Mouse (Mus musculus) limb, embryonic 14.5 days (tissue): ENCODE data around the gene Itih3. TPM values are rescaled to one million over a fixed set of nuclear protein-coding genes. Genes with fewer than 3 reads are reported as not detected.

ENCODE experiments used
- ATAC-seq: fragments of 200-750 bp; cut with Nextera tagmentation; 2 replicates; pipeline ENCODE4 v1.8.0; 2017; ENCODE audit warnings: low read depth, moderate number of reproducible peaks, moderate TSS enrichment; ENCODE audit not compliant: low FRiP score
- DNase-seq: peaks from one replicate; pipeline ENCODE4 v3.0.0-alpha.2; 2015; ENCODE audit warnings: low spot score
- H3K27ac ChIP-seq: fragments of 300-500 bp; sonication (generic); replicated peaks from 2 replicates; pipeline ENCODE4 v1.5.1; 2014; ENCODE audit warnings: low read depth, mild to moderate bottlenecking, low read length, moderate library complexity, mixed read lengths
- H3K27me3 ChIP-seq: fragments of 300-500 bp; sonication (generic); 2 replicates; pipeline ENCODE4 v1.6.1; 2014; ENCODE audit warnings: low read length, mixed read lengths; ENCODE audit not compliant: control insufficient read depth, insufficient read depth
- H3K36me3 ChIP-seq: fragments of 300-500 bp; sonication (generic); 2 replicates; pipeline ENCODE4 v1.6.1; 2014; ENCODE audit warnings: mild to moderate bottlenecking, low read length, moderate library complexity, mixed read lengths; ENCODE audit not compliant: control insufficient read depth, insufficient read depth
- H3K4me1 ChIP-seq: fragments of 300-500 bp; sonication (generic); 2 replicates; pipeline ENCODE4 v1.6.1; 2014; ENCODE audit warnings: antibody characterized with exemption, low read length, mixed read lengths; ENCODE audit not compliant: control insufficient read depth, insufficient read depth
- H3K4me2 ChIP-seq: fragments of 300-500 bp; sonication (generic); replicated peaks from 2 replicates; pipeline ENCODE4 v1.6.1; 2014; ENCODE audit warnings: low read depth, mild to moderate bottlenecking, low read length, moderate library complexity; ENCODE audit not compliant: severe bottlenecking
- H3K4me3 ChIP-seq: fragments of 300-500 bp; sonication (generic); replicated peaks from 2 replicates; pipeline ENCODE4 v1.5.1; 2014; ENCODE audit warnings: low read length
- H3K9ac ChIP-seq: fragments of 300-500 bp; sonication (generic); 2 replicates; pipeline ENCODE4 v1.6.1; 2014; ENCODE audit warnings: mild to moderate bottlenecking, low read depth, low read length, moderate library complexity; ENCODE audit not compliant: severe bottlenecking
- H3K9me3 ChIP-seq: fragments of 300-500 bp; sonication (generic); 2 replicates; pipeline ENCODE4 v1.6.1; 2016; ENCODE audit warnings: low read length; ENCODE audit not compliant: control insufficient read depth
- POLR2A ChIP-seq: fragments of 200-500 bp; IDR thresholded peaks from 2 replicates; pipeline ENCODE4 v1.8.0; 2012; ENCODE audit warnings: inconsistent platforms, mild to moderate bottlenecking, moderate library complexity, borderline replicate concordance; ENCODE audit not compliant: insufficient read depth, insufficient read length; ENCODE audit errors: extremely low read depth
- WGBS: fragments of 180-500 bp; shearing (Covaris S2); extraction: QIAGEN DNeasy Blood & Tissue Kit; methylation state at CpG from one replicate; pipeline ENCODE4 v1.1.7; 2014; 5-methylcytosine and 5-hydroxymethylcytosine counted together
- polyA plus RNA-seq, 2 experiments: library from polyadenylated mRNA; depleted of rRNA in 1 of 2; stranded (reverse) in 1 of 2; unstranded in 1 of 2; fragments of >200 nt; fragmentation: Nextera tagmentation in 1 of 2; extraction: Ambion mirVana in 1 of 2; gene quantifications; 2 replicates each; pipeline versions ENCODE4 v1.2.1 to v1.2.3; 2012 to 2014

The Itih3 gene
- polyA plus RNA-seq, 2 experiments, result 0.21 to 0.36 TPM

- Histone ChIP-seq H3K9me3 (no peaks in the 10 kb centered on the region), H3K9ac (no peak overlapping the region), H3K4me1 (peaks cover 4% of the 10 kb centered on the region; the same call in 1 of the 2 replicates), H3K27ac (no peak overlapping the region), H3K4me3 (no peak overlapping the region), H3K27me3 (no peaks in the 10 kb centered on the region), H3K36me3 (peaks cover 13% of the 10 kb centered on the region; the same call in 1 of the 2 replicates), H3K4me2 (no peak overlapping the region)
- TF ChIP-seq POLR2A, result no peak
- DNase-seq (peak; percentile 35), ATAC-seq (no peak)
- WGBS, result 79% methylated on average over 17 of the region's 17 CpGs
These were observed 42.5 kb downstream of the Itih3 start for GRCm38 (mm10) chr14:30880811-30881717.

GRCm38 (mm10) chr14:30880251-30880650, 43.3 kb downstream of the Itih3 start:
- Histone ChIP-seq H3K27me3 (no peaks in the 10 kb centered on the region), H3K4me3 (no peak overlapping the region), H3K4me2 (no peak overlapping the region), H3K27ac (no peak overlapping the region), H3K9me3 (no peaks in the 10 kb centered on the region), H3K36me3 (peaks cover 21% of the 10 kb centered on the region), H3K9ac (no peak overlapping the region), H3K4me1 (peaks cover 4% of the 10 kb centered on the region; the same call in 1 of the 2 replicates)
- DNase-seq (no peak), ATAC-seq (no peak)
- no peak for TF ChIP-seq POLR2A
- WGBS, result 75% methylated on average over 8 of the region's 8 CpGs

- 0 out of 2 replicates have a peak overlapping the region, but pooled peaks have one; percentile 6 for H3K27ac ChIP-seq
- H3K9me3 ChIP-seq, result no peaks in the 10 kb centered on the region
- H3K9ac ChIP-seq, result no peak overlapping the region
- peaks cover 24% of the 10 kb centered on the region for H3K36me3 ChIP-seq
- no peaks in the 10 kb centered on the region for H3K27me3 ChIP-seq
- ATAC-seq, result no peak
- H3K4me2 ChIP-seq, result no peak overlapping the region
- 58% methylated on average over 9 of the region's 9 CpGs for WGBS
- no peak overlapping the region for H3K4me3 ChIP-seq
- peak; percentile 5 for DNase-seq
- H3K4me1 ChIP-seq, result peaks cover 4% of the 10 kb centered on the region; the same call in 1 of the 2 replicates
- TF ChIP-seq POLR2A, result no peak
These were observed 43.8 kb downstream of the Itih3 start for GRCm38 (mm10) chr14:30879794-30880193.

GRCm38 (mm10) chr14:30878958-30879571, 44.5 kb downstream of the Itih3 start, which contains the start of gene Mustn1:
Gene Mustn1 (plus strand): TSS chr14:30879200.
- DNase-seq, result peak; percentile 29
- no peak for TF ChIP-seq POLR2A
- WGBS, result 73% methylated on average over 11 of the region's 11 CpGs
- H3K4me3 ChIP-seq, result no peak within 1 kb of the TSS
- peaks cover 31% of the 10 kb centered on the region for H3K36me3 ChIP-seq
- ATAC-seq, result peak; percentile 53
- H3K4me2 ChIP-seq, result no peak within 1 kb of the TSS
- H3K9ac ChIP-seq, result no peak within 1 kb of the TSS; the same call in 1 of the 2 replicates
- H3K9me3 ChIP-seq, result no peaks in the 10 kb centered on the region
- peaks cover 4% of the 10 kb centered on the region; the same call in 1 of the 2 replicates for H3K4me1 ChIP-seq
- no peaks in the 10 kb centered on the region for H3K27me3 ChIP-seq
- 0 out of 2 replicates have a peak within 1 kb of the TSS, but pooled peaks have one; percentile 6 for H3K27ac ChIP-seq

GRCm38 (mm10) chr14:30877827-30878226, 45.7 kb downstream of the Itih3 start:
- no peak overlapping the region for H3K4me3 ChIP-seq
- DNase-seq, result no peak
- no peak overlapping the region for H3K9ac ChIP-seq
- WGBS, result 94% methylated on average over 3 of the region's 3 CpGs
- peaks cover 4% of the 10 kb centered on the region; the same call in 1 of the 2 replicates for H3K4me1 ChIP-seq
- H3K27ac ChIP-seq, result no peak overlapping the region
- no peaks in the 10 kb centered on the region for H3K9me3 ChIP-seq
- no peak for ATAC-seq
- H3K4me2 ChIP-seq, result no peak overlapping the region
- peaks cover 41% of the 10 kb centered on the region for H3K36me3 ChIP-seq
- TF ChIP-seq POLR2A, result no peak
- no peaks in the 10 kb centered on the region for H3K27me3 ChIP-seq
